Mouse (Mus musculus) forebrain, embryonic 10.5 days (tissue): ENCODE results near the gene Camk2g. TPM values are rescaled to one million over a fixed set of nuclear protein-coding genes. Genes with fewer than 3 reads are reported as not detected.

Experiments
- DNase-seq: peaks from one replicate; pipeline ENCODE4 v3.0.0-alpha.2; 2017; ENCODE audit warnings: low spot score; ENCODE audit errors: extremely low spot score
- H3K27ac ChIP-seq: fragments of 300-500 bp; sonication (generic); 2 replicates; pipeline ENCODE4 v1.5.1; 2016; ENCODE audit warnings: mild to moderate bottlenecking
- H3K27me3 ChIP-seq: fragments of 300-500 bp; sonication (generic); 2 replicates; pipeline ENCODE4 v1.6.1; 2016; ENCODE audit warnings: mild to moderate bottlenecking; ENCODE audit not compliant: poor library complexity, severe bottlenecking
- H3K36me3 ChIP-seq: fragments of 300-500 bp; sonication (generic); replicated peaks from 2 replicates; pipeline ENCODE4 v1.6.1; 2016; ENCODE audit warnings: mild to moderate bottlenecking, moderate library complexity
- H3K4me1 ChIP-seq: fragments of 300-500 bp; sonication (generic); 2 replicates; pipeline ENCODE4 v1.6.1; 2016
- H3K4me3 ChIP-seq: fragments of 300-500 bp; sonication (generic); 2 replicates; pipeline ENCODE4 v1.5.1; 2016; ENCODE audit warnings: mild to moderate bottlenecking, moderate library complexity
- H3K9me3 ChIP-seq: fragments of 300-500 bp; sonication (generic); 2 replicates; pipeline ENCODE4 v1.6.1; 2016; ENCODE audit warnings: mild to moderate bottlenecking, moderate library complexity
- WGBS: fragments of 180-500 bp; shearing (Covaris S2); methylation state at CpG from one replicate; pipeline ENCODE4 v1.1.7; 2016; 5-methylcytosine and 5-hydroxymethylcytosine counted together
- polyA plus RNA-seq: library from polyadenylated mRNA; unstranded; fragments of >200 nt; fragmentation: Nextera tagmentation; extraction: Ambion mirVana; gene quantifications from 2 replicates; pipeline ENCODE4 v1.2.1, GENCODE M21; 2016

Gene Camk2g
- polyA plus RNA-seq, 1 experiment from 2014 or later: 37.8 TPM

DNA sequence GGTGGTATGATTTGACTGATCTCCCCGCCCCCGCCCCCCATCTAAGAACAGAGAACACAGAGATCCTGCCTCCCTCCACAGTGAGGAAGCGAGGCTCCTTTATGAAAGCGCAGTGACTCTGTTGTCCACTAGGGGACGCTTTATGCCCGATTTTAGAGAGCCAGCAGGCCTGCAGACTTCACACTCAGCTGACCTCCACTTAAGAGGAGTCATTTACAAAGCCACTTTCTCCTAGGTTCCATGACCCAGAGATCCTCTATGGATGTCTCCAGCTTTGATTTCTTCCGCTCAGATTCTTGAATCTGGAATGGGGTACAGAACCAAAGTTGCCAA, 9.7 kb upstream of the Camk2g start:
- DNase-seq: peak; percentile 78
- no peaks in the 10 kb centered on the region for H3K27me3 ChIP-seq
- 0 out of 2 replicates have a peak, but pooled peaks cover 8% of the 10 kb centered on the region for H3K4me1 ChIP-seq
- no peaks in the 10 kb centered on the region for H3K9me3 ChIP-seq
- H3K4me3 ChIP-seq: no peak overlapping the region
- H3K36me3 ChIP-seq: no peaks in the 10 kb centered on the region
- WGBS: 6% methylated on average over 7 of the region's 7 CpGs
- H3K27ac ChIP-seq: no peak overlapping the region

DNA sequence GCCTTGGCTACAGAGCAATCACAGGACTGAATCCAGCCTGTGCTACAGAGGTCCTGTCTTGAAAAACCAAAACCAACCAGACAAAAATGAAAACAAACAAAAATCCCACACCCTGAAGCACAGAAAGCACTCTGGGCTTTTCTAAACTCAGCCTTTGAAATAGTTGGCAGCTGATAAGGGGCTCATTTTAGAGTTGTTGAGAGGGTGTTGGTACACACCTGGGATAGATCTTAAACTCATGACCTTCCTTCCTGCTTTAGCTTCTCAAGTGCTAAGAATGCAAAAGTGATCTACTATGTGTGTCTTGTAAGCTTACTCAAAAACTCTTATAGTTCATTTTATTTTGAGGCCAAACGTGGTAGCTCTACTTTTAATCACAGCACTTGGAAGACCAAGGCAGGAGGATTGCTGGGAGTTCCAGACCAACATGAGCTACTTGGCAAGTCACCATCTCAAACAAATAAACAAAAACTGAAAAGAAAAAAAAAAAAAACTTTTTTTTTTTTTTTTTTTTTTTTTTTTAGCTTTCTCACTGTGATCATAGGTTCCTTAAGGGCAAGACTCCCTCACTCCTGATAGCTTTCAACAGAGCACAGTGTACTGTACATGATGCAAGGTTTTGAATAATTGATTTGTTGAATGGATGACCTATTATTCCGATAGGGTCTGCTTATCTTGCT, 9.2 kb upstream of the Camk2g start:
- H3K4me1 ChIP-seq: 0 out of 2 replicates have a peak, but pooled peaks cover 8% of the 10 kb centered on the region
- no peaks in the 10 kb centered on the region for H3K9me3 ChIP-seq
- 49% methylated on average over 2 of the region's 2 CpGs for WGBS
- peaks cover 3% of the 10 kb centered on the region; the same call in 1 of the 2 replicates for H3K27me3 ChIP-seq
- no peaks in the 10 kb centered on the region for H3K36me3 ChIP-seq
- no peak for DNase-seq
- H3K4me3 ChIP-seq: no peak overlapping the region
- H3K27ac ChIP-seq: no peak overlapping the region

DNA sequence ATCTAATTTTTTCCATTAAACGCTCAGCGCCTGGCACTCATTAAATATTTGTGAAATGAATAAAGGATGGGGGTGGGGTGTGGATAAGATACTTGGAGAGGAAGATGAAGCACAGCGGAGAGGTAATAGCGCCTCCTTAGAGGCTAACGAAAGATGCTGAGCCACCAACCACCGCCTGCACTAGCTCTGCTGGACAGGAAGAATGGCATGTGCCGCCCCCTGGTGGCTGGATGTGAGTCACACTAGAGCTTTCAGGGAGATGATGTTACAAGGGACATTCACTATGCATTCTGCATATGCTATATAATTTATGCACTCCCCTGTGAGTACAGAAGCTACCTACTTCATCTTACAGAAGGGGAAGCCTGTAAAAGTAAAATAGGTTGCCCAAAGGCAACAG, 4.9 kb upstream of the Camk2g start:
- H3K27ac ChIP-seq: no peak overlapping the region
- peaks cover 18% of the 10 kb centered on the region for H3K27me3 ChIP-seq
- H3K9me3 ChIP-seq: no peaks in the 10 kb centered on the region
- H3K36me3 ChIP-seq: no peaks in the 10 kb centered on the region
- 9% methylated on average over 7 of the region's 7 CpGs for WGBS
- H3K4me1 ChIP-seq: peaks cover 37% of the 10 kb centered on the region
- DNase-seq: peak; percentile 87
- H3K4me3 ChIP-seq: no peak overlapping the region

DNA sequence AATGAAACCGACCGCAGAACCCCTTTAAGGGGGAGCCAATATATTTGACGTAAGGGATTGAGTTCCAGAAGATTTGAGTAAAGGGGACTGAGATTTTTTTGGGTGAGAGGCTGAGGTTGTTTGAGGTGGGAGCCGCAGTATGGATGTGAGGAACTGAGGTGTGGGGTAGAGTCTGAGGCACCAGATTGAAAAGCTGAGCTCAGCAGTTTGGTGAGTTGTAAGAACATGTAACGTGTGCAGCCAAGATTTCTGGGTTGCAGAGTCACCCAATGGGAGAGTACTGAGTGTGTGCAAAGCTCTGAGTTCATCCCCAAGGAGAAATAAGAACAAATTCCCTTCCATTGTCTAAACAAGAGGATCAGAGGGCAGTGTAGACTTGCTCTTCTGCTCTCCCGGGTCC, 4.4 kb upstream of the Camk2g start:
- H3K36me3 ChIP-seq: no peaks in the 10 kb centered on the region
- H3K27ac ChIP-seq: no peak overlapping the region
- 84% methylated on average over 6 of the region's 6 CpGs for WGBS
- no peak overlapping the region for H3K4me3 ChIP-seq
- peaks cover 32% of the 10 kb centered on the region for H3K4me1 ChIP-seq
- DNase-seq: no peak
- no peaks in the 10 kb centered on the region for H3K9me3 ChIP-seq
- peaks cover 18% of the 10 kb centered on the region for H3K27me3 ChIP-seq

DNA sequence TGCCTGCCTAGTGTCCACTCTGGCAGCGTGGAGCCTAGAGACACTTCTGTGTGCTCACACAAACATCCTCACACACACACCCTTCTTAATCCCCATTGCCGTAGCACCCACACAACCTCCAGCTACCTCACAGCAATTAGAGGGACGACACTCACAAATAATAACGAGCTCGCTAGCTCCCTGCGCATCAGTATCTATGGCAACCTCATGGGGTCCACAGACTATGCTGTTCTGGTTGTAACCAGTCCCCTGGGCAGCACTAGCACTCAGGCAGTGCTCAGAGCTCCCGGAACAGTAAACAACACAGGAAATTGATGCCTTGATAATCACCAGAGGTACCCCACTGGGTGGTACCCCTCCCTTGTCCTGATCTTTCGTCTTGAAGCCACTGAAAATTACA, 2.8 kb upstream of the Camk2g start:
- H3K4me1 ChIP-seq: peaks cover 46% of the 10 kb centered on the region
- H3K9me3 ChIP-seq: no peaks in the 10 kb centered on the region
- no peak overlapping the region for H3K27ac ChIP-seq
- H3K36me3 ChIP-seq: peaks cover 8% of the 10 kb centered on the region
- peaks cover 18% of the 10 kb centered on the region for H3K27me3 ChIP-seq
- H3K4me3 ChIP-seq: no peak overlapping the region
- 54% methylated on average over 8 of the region's 8 CpGs for WGBS
- no peak for DNase-seq

DNA sequence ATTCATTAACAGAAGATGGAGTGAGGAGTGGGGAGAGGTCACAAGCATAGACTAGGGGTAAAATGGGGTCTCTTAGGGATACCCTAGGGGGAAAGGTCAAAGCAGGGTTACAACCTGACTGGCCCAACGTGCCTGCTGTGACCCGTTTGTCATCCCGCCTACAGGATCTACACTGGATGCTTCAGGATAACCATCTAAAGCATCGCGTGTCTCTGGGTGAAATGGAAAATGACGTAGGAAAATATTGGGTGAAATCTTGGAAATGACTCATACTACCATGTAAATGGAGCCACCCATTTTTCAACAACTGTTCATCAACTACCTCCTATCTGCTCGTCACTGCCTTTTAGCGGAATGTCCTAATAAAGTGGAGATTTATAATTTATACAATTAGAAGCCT, 2.3 kb upstream of the Camk2g start:
- DNase-seq: no peak
- 75% methylated on average over 8 of the region's 8 CpGs for WGBS
- Histone ChIP-seq H3K36me3 (peaks cover 13% of the 10 kb centered on the region), H3K27me3 (peaks cover 18% of the 10 kb centered on the region), H3K9me3 (no peaks in the 10 kb centered on the region), H3K4me1 (peaks cover 46% of the 10 kb centered on the region), H3K4me3 (no peak overlapping the region), H3K27ac (no peak overlapping the region)

DNA sequence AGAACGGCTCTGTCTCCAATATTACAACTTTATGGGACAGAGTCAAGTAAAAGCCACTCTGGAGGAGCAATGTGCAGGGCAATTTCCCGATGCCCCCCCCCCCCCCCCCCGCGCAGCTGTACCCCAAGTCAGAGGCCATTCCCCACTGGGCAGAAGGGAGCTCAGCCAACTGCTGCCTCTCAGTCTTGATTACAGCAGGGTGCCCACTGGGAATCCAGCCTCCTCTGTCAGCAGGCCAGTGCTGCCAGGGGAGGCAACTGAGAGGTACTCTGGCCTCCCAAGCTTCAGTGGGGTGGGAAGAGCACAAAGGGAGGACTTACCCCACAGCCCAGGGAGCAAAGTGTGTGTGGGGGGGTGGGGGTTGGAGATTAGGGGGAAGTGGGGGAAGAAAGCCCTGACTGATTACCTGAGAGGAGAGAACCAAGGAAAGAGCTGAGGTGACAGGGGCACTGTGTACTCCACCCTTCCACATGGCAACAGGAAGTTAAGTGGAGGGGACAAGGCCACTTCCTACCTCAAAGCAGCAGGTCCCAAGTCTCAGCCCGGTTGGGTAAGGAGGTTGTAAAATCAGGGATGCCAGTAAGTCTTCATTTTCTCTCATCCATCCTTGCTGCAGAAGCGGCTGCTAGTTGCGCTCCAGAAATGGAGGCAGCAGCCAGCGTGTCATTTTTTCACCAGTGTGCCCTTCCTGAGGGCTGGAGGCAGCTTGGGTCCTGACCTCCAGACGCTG, 1.7 kb upstream of the Camk2g start:
- Histone ChIP-seq H3K27me3 (peaks cover 18% of the 10 kb centered on the region), H3K36me3 (peaks cover 19% of the 10 kb centered on the region), H3K4me3 (no peak overlapping the region), H3K9me3 (no peaks in the 10 kb centered on the region), H3K4me1 (peaks cover 46% of the 10 kb centered on the region), H3K27ac (no peak overlapping the region)
- 49% methylated on average over 9 of the region's 9 CpGs for WGBS
- no peak for DNase-seq

DNA sequence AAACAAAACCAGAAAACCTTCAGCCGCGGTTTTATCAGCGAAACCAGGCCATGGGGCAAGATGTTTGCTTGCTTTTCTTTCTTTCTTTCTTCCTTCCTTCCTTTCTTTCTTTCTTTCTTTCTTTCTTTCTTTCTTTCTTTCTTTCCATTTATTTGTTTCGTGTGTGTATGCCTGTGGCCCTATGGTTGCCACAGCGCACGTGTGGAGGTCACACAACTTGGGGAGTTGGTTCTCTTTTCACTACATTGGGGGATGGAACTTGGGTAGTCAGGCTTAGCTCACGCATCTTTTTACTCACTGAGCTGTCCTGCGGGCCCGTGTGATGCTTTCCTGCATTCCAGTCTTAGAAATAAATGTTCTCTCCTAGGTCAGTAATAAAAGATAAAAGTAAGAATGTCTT, 701 bp upstream of the Camk2g start:
- H3K9me3 ChIP-seq: no peaks in the 10 kb centered on the region
- DNase-seq: no peak
- H3K4me1 ChIP-seq: peaks cover 46% of the 10 kb centered on the region
- 9% methylated on average over 9 of the region's 9 CpGs for WGBS
- peaks cover 29% of the 10 kb centered on the region for H3K36me3 ChIP-seq
- H3K27ac ChIP-seq: peak overlapping the region; percentile 94
- peak overlapping the region; percentile 92 for H3K4me3 ChIP-seq
- H3K27me3 ChIP-seq: peaks cover 18% of the 10 kb centered on the region

DNA sequence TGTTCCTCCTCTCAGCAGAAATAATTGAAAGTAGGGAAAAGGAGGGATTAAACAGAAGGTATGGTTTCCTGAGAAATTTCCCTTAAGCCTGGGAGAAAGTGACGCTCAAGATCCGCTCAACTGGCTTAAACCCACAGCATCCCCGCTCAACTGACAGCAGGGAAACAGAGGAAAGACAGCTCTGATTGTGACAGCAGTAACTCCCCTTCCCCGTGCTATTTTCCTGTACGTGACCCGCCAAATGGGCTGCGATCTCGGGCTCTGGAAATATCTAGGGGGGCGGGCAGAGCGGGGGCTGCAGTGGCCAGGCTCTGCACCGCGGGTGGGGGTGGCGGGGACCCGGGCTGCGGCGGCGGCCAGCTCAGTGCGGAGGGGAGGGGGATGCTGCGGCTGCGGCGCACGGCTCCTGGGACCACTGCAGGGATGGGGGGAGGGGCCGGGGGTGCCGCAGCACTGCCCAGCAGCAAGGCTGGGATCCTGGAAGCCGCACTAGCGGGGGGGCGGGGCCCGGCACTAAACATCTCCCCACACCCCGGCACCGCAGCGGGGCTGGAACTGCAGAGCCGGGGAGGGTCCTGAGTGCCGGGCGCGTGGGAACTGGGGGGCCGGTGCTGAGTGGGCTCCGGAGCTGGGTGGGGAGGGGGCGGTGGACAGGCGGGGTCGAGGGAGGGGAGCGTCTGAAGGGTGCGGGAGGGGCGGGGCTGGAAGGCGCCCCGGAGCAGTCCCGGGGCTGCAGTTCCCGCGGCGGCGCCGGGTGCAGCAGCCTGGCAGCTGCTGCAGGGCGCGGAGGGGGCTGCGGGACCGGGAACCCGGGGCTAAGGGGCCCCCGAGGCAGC, 748 bp downstream of the Camk2g start:
- Histone ChIP-seq H3K27ac (peak overlapping the region; percentile 94), H3K36me3 (peaks cover 43% of the 10 kb centered on the region), H3K4me1 (peaks cover 46% of the 10 kb centered on the region), H3K27me3 (peaks cover 16% of the 10 kb centered on the region), H3K4me3 (peak overlapping the region; percentile 92), H3K9me3 (no peaks in the 10 kb centered on the region)
- DNase-seq: peak; percentile 58
- WGBS: under 1% methylated on average over 48 of the region's 57 CpGs

DNA sequence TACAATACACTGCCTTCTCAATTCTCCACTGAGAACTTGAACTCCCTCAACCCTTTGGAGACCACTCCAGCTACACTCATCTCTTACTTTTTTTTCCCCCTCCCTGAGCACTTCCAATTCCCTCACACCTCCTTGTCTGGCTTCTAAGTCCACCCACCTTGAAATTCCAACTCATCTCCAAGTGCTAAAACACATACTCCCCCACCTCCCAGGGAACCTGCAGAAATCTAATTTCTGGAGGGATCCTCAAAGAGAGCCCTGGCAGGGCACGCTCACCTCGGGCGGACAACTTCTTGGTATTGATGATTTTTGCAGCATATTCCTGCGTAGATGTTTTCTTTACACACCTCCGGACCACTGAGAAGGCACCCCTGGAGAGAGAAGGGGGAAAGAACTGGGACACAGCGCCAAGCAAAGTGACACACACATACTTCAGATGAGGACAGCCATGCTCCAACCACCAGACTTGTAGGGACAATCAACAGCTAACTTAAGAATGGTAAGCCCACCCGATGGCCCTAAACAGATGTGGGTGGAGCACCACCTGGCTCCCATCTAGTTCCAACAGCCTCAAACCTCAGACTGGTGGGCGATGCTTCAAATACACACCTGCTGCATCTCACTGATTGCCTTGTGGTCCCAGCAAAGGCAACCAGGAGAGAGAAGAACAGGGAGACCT, 1.5 kb downstream of the Camk2g start:
- H3K4me1 ChIP-seq: peaks cover 46% of the 10 kb centered on the region
- WGBS: 78% methylated on average over 8 of the region's 8 CpGs
- peak overlapping the region; percentile 94 for H3K27ac ChIP-seq
- no peaks in the 10 kb centered on the region for H3K9me3 ChIP-seq
- peak overlapping the region; percentile 92 for H3K4me3 ChIP-seq
- no peak for DNase-seq
- peaks cover 13% of the 10 kb centered on the region for H3K27me3 ChIP-seq
- H3K36me3 ChIP-seq: peaks cover 50% of the 10 kb centered on the region

DNA sequence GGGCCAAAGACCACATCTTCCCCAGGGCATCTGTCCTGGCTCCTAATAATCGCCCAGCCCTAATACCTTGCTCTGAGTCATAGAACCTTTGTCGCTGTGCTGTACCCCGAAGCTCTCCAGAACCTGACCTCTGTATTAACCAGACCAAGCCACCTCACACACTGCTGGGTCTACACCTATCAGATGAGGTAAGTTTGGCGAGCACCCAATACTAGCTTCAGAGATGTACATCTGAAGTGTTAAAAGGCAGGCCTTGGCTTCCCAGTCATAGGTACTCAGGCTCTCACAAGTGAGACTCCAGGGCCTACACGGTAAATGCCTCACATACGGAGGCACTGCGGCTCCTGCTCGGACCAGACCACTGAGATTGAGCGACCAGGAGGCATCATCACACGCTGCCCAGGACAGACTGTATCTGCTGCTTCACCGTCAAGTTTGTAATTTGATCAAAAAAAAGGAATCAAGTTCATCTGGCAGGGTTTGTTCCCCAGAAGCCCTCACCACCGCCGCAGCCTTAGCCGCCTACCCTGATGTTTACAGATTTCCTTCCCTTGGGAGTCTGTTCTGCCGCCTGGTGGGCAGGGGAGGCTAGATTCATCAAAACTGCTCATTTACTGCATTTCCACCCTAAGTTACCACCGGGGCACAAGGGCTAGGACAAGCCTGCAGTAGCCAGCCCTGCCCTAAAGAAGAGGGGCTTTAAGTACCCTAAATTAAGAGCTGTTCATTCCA, 2.2 kb downstream of the Camk2g start:
- Histone ChIP-seq H3K9me3 (no peaks in the 10 kb centered on the region), H3K4me1 (peaks cover 43% of the 10 kb centered on the region), H3K36me3 (peaks cover 57% of the 10 kb centered on the region), H3K27me3 (peaks cover 13% of the 10 kb centered on the region), H3K4me3 (no peak overlapping the region), H3K27ac (no peak overlapping the region)
- 88% methylated on average over 16 of the region's 16 CpGs for WGBS
- DNase-seq: no peak

DNA sequence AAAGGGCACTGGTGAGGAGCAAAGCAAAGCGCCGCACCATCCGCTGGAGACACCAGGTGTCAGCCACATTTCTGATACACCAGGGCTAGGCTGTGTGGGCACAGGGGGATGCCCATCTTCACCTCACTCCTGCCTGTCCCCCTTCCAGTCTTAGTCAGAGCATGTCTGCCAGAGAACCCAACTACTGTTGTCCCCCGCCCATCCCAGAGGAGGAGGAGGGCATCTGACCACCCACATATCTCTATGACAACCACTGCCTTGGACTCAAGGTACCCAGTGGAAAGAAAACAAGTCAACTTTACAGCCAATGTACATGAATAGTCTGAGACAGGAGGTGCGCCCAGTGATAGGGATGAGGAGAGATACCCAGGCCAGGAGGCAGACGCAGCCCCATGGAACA, 2.9 kb downstream of the Camk2g start:
- Histone ChIP-seq H3K27me3 (peaks cover 13% of the 10 kb centered on the region; the same call in 1 of the 2 replicates), H3K4me3 (no peak overlapping the region), H3K4me1 (peaks cover 43% of the 10 kb centered on the region), H3K36me3 (peaks cover 64% of the 10 kb centered on the region), H3K9me3 (no peaks in the 10 kb centered on the region), H3K27ac (no peak overlapping the region)
- DNase-seq: no peak
- 95% methylated on average over 6 of the region's 6 CpGs for WGBS
